Mouse (Mus musculus): ENCODE measurements around the gene Mcoln2. TPM values are rescaled to one million over a fixed set of nuclear protein-coding genes. Genes with fewer than 3 reads are reported as not detected.

The Mcoln2 gene
- polyA plus RNA-seq, 1 experiment from 2014 or later = 12.5 TPM

- DNase-seq (ENCODE audit: low spot score) = no peak
These were observed 75.6 kb downstream of the Mcoln2 start for GRCm38 (mm10) chr3:146225061-146225761.

- no peak for DNase-seq (ENCODE audit: low spot score)
These were observed 77.8 kb downstream of the Mcoln2 start for GRCm38 (mm10) chr3:146227427-146227826.

- DNase-seq (ENCODE audit: low spot score) = no peak
These were observed 79.1 kb downstream of the Mcoln2 start for GRCm38 (mm10) chr3:146228559-146229310.

DNA sequence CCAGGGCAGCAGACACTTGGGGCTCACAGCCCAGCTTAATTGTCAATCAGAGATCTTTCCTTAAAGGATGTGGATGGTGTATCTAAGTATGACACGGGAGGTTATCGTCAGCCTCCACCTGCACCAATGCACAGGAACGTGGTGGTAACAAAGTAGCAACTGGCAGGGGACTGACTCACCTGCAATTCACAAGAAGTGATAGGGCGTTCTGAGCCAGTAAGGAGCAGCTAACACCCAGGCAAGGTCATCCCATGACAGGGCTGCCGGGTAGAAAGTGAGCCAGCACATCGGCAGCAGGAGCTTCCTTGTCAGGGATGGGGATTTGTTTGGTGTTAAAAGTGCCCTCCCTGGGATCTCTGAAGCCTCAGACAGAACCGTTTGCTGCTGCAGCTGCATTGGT is 83.1 kb downstream of the Mcoln2 start:
- DNase-seq (ENCODE audit: low spot score) = no peak

DNA sequence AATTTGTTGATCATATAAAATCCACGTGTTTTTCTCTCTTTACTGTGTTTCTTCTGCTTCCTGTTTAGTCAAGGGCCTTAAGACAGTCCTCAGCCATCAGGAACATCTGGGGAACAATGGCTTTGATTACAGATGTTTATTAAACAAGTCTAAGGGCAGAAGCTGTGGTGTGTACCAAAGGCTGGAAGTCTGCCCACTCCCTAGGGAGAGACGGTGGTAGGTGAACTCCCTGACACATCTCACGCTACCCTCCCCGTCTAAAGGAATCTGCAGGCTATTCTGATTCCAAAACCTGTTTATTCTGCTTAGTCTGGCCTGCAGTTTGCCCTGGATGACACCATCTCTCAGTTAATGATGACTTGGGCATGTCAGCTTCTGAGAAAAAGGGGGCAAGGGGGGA is 84.1 kb downstream of the Mcoln2 start:
- no peak for DNase-seq (ENCODE audit: low spot score)

- DNase-seq (ENCODE audit: low spot score) = no peak
These were observed 84.9 kb downstream of the Mcoln2 start for GRCm38 (mm10) chr3:146234530-146234929.

DNA sequence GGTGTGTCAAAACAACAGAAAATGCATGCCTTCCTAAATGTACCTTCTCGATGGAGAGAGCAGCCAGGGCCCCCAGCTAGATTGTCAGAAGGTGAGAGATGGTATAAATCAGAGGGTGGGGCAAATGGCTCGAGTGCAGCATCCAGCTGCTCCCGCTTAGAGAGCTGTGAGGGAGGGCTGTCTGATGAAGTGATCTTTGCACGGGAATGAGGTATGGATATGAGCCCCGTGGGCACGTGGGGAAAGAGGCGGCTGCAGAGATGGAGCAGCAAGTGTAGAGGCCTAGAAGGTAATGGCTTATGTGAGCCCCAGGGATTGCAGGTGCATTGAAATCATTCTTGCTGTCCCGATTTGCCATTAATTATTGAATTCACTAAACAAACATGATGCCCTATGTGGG is 86.6 kb downstream of the Mcoln2 start:
- no peak for DNase-seq (ENCODE audit: low spot score)

GRCm38 (mm10) chr3:146237676-146238075 is 88.0 kb downstream of the Mcoln2 start:
- no peak for DNase-seq (ENCODE audit: low spot score)

- no peak for DNase-seq (ENCODE audit: low spot score)
These were observed 95.0 kb downstream of the Mcoln2 start for GRCm38 (mm10) chr3:146244630-146245029.

Other genes starting within 250 kb of the Mcoln2 start
- 82.5 and 88.6 TPM in 2 replicates for gene Bcl10, start 227.0 kb upstream of the Mcoln2 start, polyA plus RNA-seq (2015; fragmentation: Nextera tagmentation; extraction: Ambion mirVana)
- 42.1 and 42.2 TPM in 2 replicates for gene 2410004B18Rik, start 211.8 kb upstream of the Mcoln2 start, polyA plus RNA-seq (2015; fragmentation: Nextera tagmentation; extraction: Ambion mirVana)
- 0.54 and 0.61 TPM in 2 replicates for gene Syde2, start 162.0 kb upstream of the Mcoln2 start, polyA plus RNA-seq (2015; fragmentation: Nextera tagmentation; extraction: Ambion mirVana)
- gene Wdr63, start 41.7 kb upstream of the Mcoln2 start, polyA plus RNA-seq (2015; fragmentation: Nextera tagmentation; extraction: Ambion mirVana) = 0.13 and 0.33 TPM in 2 replicates
- gene Mcoln3, start 32.4 kb upstream of the Mcoln2 start, polyA plus RNA-seq (2015; fragmentation: Nextera tagmentation; extraction: Ambion mirVana) = 5.5 and 6.6 TPM in 2 replicates
- 4.6 and 4.7 TPM in 2 replicates for gene Lpar3, start 71.1 kb downstream of the Mcoln2 start, polyA plus RNA-seq (2015; fragmentation: Nextera tagmentation; extraction: Ambion mirVana)